Mouse (Mus musculus): ENCODE measurements at regions not wholly inside any gene's neighbourhood (a gene's known extent, or its start where the extent isn't known, plus 50 kb on each side); places are given as distances from the start of the nearest gene placed in this dataset.

- no peak for DNase-seq
Observed at GRCm38 (mm10) chr15:90021746-90022312, 180.2 kb upstream of the Syt10 start.

DNA sequence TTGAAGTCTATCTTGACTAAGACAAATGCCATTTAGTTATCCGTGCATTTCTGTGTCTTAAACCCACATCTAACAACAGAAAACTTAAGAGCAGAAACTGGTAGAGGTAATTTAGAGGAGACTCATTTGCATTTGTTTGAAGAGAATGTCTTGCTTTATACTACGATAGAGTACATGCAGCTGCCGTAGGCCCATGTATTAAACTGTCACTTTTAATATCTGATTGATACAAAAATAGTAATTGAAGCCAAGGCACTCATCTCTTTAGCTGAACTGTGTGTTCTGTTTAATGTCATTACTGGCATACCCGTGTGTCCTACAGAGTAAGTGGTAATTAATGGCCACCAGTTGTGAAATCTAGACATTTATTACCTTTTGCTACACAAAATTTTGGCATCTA is 181.5 kb upstream of the Syt10 start:
- DNase-seq: no peak

- DNase-seq: no peak
Observed at GRCm38 (mm10) chr15:90034356-90034755, 189.8 kb upstream of the Alg10b start.

- no peak for DNase-seq
Observed at GRCm38 (mm10) chr15:90045683-90046082, 178.4 kb upstream of the Alg10b start.

GRCm38 (mm10) chr15:90062021-90062420 is 162.1 kb upstream of the Alg10b start:
- DNase-seq: no peak

- no peak for DNase-seq
Observed at GRCm38 (mm10) chr15:90065768-90066167, 158.3 kb upstream of the Alg10b start.

GRCm38 (mm10) chr15:90072078-90072477 is 152.0 kb upstream of the Alg10b start:
- DNase-seq: no peak

- no peak for DNase-seq
Observed at GRCm38 (mm10) chr15:90082175-90082951, 141.7 kb upstream of the Alg10b start.

GRCm38 (mm10) chr15:90109445-90109988 is 114.6 kb upstream of the Alg10b start:
- DNase-seq: no peak

- DNase-seq: no peak
Observed at GRCm38 (mm10) chr15:90113611-90114010, 110.5 kb upstream of the Alg10b start.

GRCm38 (mm10) chr15:90119747-90120146 is 104.4 kb upstream of the Alg10b start:
- DNase-seq: no peak

- no peak for DNase-seq
Observed at GRCm38 (mm10) chr15:90123999-90124398, 100.1 kb upstream of the Alg10b start.

DNA sequence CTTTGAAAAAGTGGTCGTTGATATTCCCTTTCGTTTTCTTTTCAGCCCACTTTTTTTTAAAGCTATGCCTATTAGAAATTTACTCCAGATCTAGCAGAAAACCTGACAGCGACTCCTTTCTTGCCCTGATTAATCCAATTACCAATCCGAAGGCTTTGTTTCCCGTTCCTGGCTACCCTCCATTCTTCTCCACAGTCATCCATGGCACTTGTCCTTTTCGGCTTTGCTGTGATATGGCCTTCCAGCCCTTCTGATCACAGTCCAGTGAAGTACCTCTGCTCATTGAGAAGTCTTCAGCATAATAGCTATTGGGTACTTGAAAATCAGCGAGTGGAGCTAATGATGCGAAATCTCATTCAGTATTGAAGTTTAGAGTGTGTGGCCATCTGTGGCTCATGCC is 99.0 kb upstream of the Alg10b start:
- no peak for DNase-seq

- DNase-seq: peak; percentile 17
Observed at GRCm38 (mm10) chr15:90131777-90132176, 92.3 kb upstream of the Alg10b start.

- DNase-seq: no peak
Observed at GRCm38 (mm10) chr15:90140966-90141365, 83.1 kb upstream of the Alg10b start.

- no peak for DNase-seq
Observed at GRCm38 (mm10) chr15:90148663-90149062, 75.4 kb upstream of the Alg10b start.

GRCm38 (mm10) chr15:90153821-90154560 is 70.1 kb upstream of the Alg10b start:
- DNase-seq: no peak

All from right cerebral cortex, postnatal 14 days (tissue).